Mouse (Mus musculus) stomach, embryonic 16.5 days (tissue): ENCODE measurements around the gene Pidd1. TPM values are rescaled to one million over a fixed set of nuclear protein-coding genes. Genes with fewer than 3 reads are reported as not detected.

Experiments used
- ATAC-seq: fragments of 200-750 bp; cut with Nextera tagmentation; 2 replicates; pipeline ENCODE4 v1.8.0; 2017; ENCODE audit warnings: moderate number of reproducible peaks, moderate TSS enrichment; ENCODE audit not compliant: insufficient read depth, low FRiP score
- H3K27ac ChIP-seq: fragments of 300-500 bp; sonication (generic); 2 replicates; pipeline ENCODE4 v1.5.1; 2014; ENCODE audit warnings: low read length
- H3K27me3 ChIP-seq: fragments of 300-500 bp; sonication (generic); 2 replicates; pipeline ENCODE4 v1.6.1; 2014; ENCODE audit warnings: low read length, control low read depth, mixed read lengths; ENCODE audit not compliant: control insufficient read depth, insufficient read depth
- H3K36me3 ChIP-seq: fragments of 300-500 bp; sonication (generic); 2 replicates; pipeline ENCODE4 v1.6.1; 2014; ENCODE audit warnings: low read length; ENCODE audit not compliant: control insufficient read depth, insufficient read depth
- H3K4me1 ChIP-seq: fragments of 300-500 bp; sonication (generic); 2 replicates; pipeline ENCODE4 v1.6.1; 2014; ENCODE audit warnings: low read length, control low read depth, mixed read lengths; ENCODE audit not compliant: control insufficient read depth, insufficient read depth
- H3K4me2 ChIP-seq: fragments of 300-500 bp; sonication (generic); 2 replicates; pipeline ENCODE4 v1.6.1; 2014; ENCODE audit warnings: low read depth, low read length, mixed read lengths
- H3K4me3 ChIP-seq: fragments of 300-500 bp; sonication (generic); replicated peaks from 2 replicates; pipeline ENCODE4 v1.5.1; 2014; ENCODE audit warnings: mild to moderate bottlenecking, low read length
- H3K9ac ChIP-seq: fragments of 300-500 bp; sonication (generic); 2 replicates; pipeline ENCODE4 v1.6.1; 2014; ENCODE audit warnings: low read length
- H3K9me3 ChIP-seq: fragments of 300-500 bp; sonication (generic); replicated peaks from 2 replicates; pipeline ENCODE4 v1.6.1; 2016; ENCODE audit warnings: low read length, control low read depth; ENCODE audit not compliant: control insufficient read depth
- WGBS: fragments of 180-500 bp; shearing (Covaris S2); extraction: QIAGEN DNeasy Blood & Tissue Kit; methylation state at CpG from one replicate; pipeline ENCODE4 v1.1.7; 2014; 5-methylcytosine and 5-hydroxymethylcytosine counted together
- polyA plus RNA-seq: library from polyadenylated mRNA; unstranded; fragments of >200 nt; fragmentation: Nextera tagmentation; extraction: Ambion mirVana; gene quantifications from 2 replicates; pipeline ENCODE4 v1.2.1, GENCODE M21; 2015

Gene Pidd1
- polyA plus RNA-seq = 7.6 and 8.2 TPM in 2 replicates

DNA sequence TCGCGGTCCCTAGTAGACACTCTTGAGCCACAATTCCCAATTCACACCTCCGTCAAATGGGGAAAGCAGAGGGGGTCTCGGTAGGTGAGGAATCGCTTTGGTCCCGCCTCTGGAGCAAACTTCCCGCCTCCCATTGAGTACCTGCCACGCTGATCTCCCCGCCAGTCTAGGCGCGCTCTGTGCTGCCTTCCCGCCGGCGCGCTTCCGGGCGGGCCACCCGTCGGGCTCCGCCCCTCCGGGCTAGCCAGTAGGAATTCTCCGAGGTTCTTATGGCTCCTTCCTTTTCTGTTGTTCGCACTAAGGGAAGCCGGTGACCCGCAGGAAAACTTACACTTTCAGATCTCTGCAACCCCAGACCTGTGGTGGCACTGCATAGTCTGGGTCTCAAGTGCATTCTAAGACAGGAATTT, at the start of gene Pidd1:
Gene Pidd1 (minus strand): TSS at position 198 of the 410 bp plus-strand sequence.
- Histone ChIP-seq H3K27ac (peak within 1 kb of the TSS; percentile 71), H3K9me3 (no peaks in the 10 kb centered on the region), H3K36me3 (0 out of 2 replicates have a peak, but pooled peaks cover 3% of the 10 kb centered on the region), H3K4me2 (peak within 1 kb of the TSS; percentile 72), H3K27me3 (no peaks in the 10 kb centered on the region), H3K4me3 (peak within 1 kb of the TSS; percentile 51), H3K4me1 (peaks cover 31% of the 10 kb centered on the region), H3K9ac (peak within 1 kb of the TSS; percentile 77)
- peak; percentile 68; the same call in 1 of the 2 replicates for ATAC-seq
- WGBS = under 1% methylated on average over 25 of the region's 25 CpGs

DNA sequence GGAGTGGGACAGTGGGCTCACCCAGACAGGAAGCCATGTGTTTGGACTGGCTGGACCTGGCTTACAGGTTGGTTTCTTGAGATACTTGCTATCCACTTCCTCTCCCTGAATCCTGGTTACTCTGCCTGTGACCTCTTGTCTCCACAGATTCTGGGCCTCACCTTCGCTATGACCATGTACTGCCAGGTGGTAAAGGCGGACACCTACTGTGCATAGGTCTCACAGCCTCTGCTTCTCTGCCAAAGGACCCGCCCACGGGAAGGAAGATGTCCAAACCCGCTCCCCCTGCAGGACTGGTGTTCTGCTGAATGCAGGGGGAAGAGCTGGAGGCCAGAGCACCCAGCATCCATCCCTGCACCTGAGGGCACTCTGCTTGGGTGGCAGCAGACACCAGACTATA, 48.9 kb upstream of the Pidd1 start:
- ATAC-seq = no peak
- 88% methylated on average over 5 of the region's 5 CpGs for WGBS
- Histone ChIP-seq H3K4me2 (no peak overlapping the region), H3K9ac (no peak overlapping the region), H3K27me3 (no peaks in the 10 kb centered on the region), H3K4me3 (no peak overlapping the region), H3K9me3 (no peaks in the 10 kb centered on the region), H3K27ac (no peak overlapping the region), H3K36me3 (0 out of 2 replicates have a peak, but pooled peaks cover 9% of the 10 kb centered on the region), H3K4me1 (no peaks in the 10 kb centered on the region)

DNA sequence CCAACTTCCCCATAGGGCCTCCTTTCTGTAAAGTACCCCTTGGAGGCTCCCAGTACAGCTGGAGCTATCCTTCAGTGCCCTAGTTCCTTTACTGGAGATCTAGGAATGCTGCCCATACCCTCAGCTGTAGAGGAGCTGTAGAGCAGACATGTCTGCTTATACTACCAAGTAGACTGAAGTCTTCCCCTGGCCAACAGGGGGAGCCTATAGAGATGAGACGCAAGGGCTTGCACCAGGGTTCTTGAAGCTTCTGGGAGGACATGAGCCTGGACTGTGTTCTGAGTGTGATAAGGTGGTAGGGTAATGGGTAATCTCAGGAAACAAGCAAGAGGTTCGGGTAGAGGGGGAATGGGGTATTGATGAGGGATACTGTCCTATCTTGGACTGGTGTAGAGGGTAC, 47.3 kb upstream of the Pidd1 start:
- Histone ChIP-seq H3K4me3 (no peak overlapping the region), H3K27me3 (no peaks in the 10 kb centered on the region), H3K4me1 (no peaks in the 10 kb centered on the region), H3K27ac (no peak overlapping the region), H3K36me3 (0 out of 2 replicates have a peak, but pooled peaks cover 9% of the 10 kb centered on the region), H3K4me2 (no peak overlapping the region), H3K9me3 (no peaks in the 10 kb centered on the region), H3K9ac (no peak overlapping the region)
- no peak for ATAC-seq
- 72% methylated on average over 2 of the region's 2 CpGs for WGBS

DNA sequence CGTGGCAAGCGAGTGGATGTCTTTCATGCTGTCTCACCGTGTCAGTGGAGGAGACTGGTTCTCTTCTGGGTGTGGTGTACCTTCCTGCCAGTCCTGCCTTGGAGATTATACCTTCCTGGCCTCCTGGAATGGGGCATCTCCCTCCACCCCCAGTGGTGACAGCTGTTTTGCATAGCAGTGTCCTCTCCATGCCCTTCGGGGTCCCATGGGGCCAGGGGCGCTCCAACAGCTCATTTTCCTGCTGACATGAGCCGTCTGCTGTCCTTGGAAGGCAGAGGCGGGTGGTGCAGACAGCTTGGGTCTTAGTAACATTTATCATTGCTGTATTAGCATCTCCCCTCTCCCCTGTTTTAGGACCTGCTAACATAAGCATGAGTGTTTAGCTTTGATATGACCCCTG, 43.3 kb upstream of the Pidd1 start:
- Histone ChIP-seq H3K4me2 (no peak overlapping the region), H3K9me3 (no peaks in the 10 kb centered on the region), H3K27ac (no peak overlapping the region), H3K36me3 (0 out of 2 replicates have a peak, but pooled peaks cover 3% of the 10 kb centered on the region), H3K27me3 (0 out of 2 replicates have a peak, but pooled peaks cover 3% of the 10 kb centered on the region), H3K4me1 (peaks cover 12% of the 10 kb centered on the region), H3K9ac (no peak overlapping the region), H3K4me3 (no peak overlapping the region)
- WGBS = 73% methylated on average over 7 of the region's 7 CpGs
- no peak for ATAC-seq

DNA sequence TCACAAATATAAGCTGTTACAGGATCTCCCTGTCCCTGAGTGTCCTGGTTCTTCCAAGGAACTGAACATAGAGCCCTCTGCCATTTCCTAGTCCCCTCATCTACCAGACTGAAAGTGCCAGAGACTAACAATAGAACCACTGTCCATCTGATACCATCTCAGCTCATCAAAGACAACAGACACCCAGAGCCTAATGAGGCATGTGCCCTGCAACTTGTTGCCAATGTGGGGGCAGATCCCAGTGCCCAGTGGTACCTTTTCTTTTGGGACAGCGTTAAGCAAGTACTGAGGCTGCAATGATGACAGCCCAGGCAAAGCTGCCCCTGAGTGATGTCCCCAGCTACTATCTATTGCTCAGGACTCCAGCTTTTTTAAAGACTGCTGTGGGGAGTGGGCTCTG, 42.4 kb upstream of the Pidd1 start:
- peaks cover 19% of the 10 kb centered on the region for H3K4me1 ChIP-seq
- H3K4me2 ChIP-seq = no peak overlapping the region
- 97% methylated on average over 1 of the region's 1 CpGs for WGBS
- ATAC-seq = no peak
- no peak overlapping the region for H3K4me3 ChIP-seq
- no peaks in the 10 kb centered on the region for H3K9me3 ChIP-seq
- 0 out of 2 replicates have a peak, but pooled peaks cover 3% of the 10 kb centered on the region for H3K36me3 ChIP-seq
- 0 out of 2 replicates have a peak, but pooled peaks cover 8% of the 10 kb centered on the region for H3K27me3 ChIP-seq
- no peak overlapping the region for H3K9ac ChIP-seq
- H3K27ac ChIP-seq = no peak overlapping the region

DNA sequence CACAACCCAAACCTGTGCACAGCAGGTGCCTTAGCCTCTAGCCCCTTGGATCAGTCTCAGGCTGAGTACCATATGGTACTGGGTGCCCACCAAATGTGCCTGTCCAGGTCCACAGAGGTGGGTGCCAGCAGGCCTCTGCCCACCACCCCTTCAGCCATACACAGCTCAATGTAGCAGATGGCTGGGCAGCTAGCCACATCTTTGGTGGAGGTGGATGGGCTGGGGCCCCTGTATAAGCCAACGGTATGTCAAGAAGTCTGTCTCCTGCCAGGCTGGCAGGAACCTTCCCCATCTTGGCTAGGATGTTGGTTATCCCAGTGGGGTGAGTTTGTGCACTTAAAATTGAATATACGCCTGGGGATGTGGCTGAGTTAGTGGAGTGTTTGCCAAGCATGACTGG, 41.8 kb upstream of the Pidd1 start:
- ATAC-seq = no peak
- peaks cover 24% of the 10 kb centered on the region for H3K4me1 ChIP-seq
- 78% methylated on average over 2 of the region's 2 CpGs for WGBS

DNA sequence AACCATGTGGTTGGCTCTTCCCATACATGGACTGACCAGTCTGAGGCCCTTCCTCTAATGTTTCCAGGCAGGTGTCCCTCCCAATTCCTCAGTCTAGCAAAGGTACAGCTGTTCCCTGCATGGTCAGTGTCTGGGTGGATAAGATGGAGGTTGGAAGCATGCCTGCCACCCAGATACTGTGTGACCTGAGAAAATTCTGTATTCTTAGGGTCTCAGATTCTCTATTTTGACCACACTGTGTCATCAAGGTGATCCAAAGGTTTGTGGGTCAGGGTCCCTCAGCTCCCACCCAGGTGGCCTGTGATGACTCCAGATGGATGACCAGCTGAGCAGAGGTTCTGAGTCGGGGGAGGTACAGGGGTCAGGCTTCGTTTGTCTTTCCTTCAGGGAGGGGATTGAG, 41.4 kb upstream of the Pidd1 start:
- Histone ChIP-seq H3K36me3 (0 out of 2 replicates have a peak, but pooled peaks cover 2% of the 10 kb centered on the region), H3K4me3 (no peak overlapping the region), H3K4me2 (no peak overlapping the region), H3K9ac (no peak overlapping the region), H3K9me3 (no peaks in the 10 kb centered on the region), H3K27me3 (0 out of 2 replicates have a peak, but pooled peaks cover 8% of the 10 kb centered on the region), H3K4me1 (peaks cover 24% of the 10 kb centered on the region), H3K27ac (no peak overlapping the region)
- 66% methylated on average over 2 of the region's 2 CpGs for WGBS
- no peak for ATAC-seq

More for the DNA sequence above, 41.8 kb upstream of the Pidd1 start:
- Histone ChIP-seq H3K9me3 (no peaks in the 10 kb centered on the region), H3K4me2 (no peak overlapping the region), H3K27ac (no peak overlapping the region), H3K4me3 (no peak overlapping the region), H3K36me3 (0 out of 2 replicates have a peak, but pooled peaks cover 3% of the 10 kb centered on the region), H3K27me3 (0 out of 2 replicates have a peak, but pooled peaks cover 8% of the 10 kb centered on the region), H3K9ac (no peak overlapping the region)

DNA sequence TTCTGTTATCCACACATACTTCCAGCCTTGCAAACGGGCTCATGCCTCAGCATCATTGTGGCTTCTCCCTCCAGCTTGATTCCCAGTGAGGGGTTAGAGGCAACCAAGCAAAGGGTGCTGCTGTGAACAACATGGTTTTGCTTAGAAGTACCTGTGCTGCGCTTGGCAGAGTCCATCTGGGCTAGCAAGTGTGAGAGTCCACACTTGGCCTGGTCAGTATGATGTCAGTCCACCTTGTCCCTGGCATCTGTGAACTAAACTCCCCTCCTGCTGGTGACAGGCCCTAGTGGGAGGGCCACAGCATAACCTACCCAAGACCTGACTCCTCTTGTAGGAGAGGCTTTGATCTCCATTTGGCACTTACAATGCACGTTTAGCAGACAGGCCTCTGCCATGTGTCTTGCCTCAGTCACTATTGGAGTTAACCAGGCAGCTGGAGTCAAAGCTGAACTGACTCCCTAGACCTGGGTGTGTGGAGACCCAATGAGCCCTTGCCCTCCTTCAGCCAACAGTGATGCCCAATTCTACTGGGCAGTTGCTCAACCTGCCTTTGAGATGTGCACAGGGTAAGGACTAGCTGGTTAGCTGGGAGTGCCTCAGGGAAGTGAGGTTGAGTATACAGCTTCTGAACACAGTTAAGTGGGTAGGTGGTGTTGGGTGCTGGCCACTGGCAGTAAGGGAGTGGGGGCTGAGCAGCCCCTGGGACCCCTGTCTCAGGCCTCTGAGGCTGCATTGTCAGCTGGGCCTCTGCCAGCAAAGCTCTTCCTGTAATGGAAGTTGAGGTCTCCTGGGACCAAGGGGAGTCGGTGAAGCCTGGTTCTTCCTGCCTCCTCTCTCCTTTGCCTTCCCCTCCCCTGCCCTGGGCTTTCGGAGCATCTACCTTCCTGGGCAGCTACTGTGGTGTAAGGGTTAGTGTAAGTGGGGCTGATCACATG, 40.6 kb upstream of the Pidd1 start:
- Histone ChIP-seq H3K4me1 (peaks cover 24% of the 10 kb centered on the region), H3K27me3 (0 out of 2 replicates have a peak, but pooled peaks cover 8% of the 10 kb centered on the region), H3K27ac (no peak overlapping the region), H3K9ac (no peak overlapping the region), H3K9me3 (no peaks in the 10 kb centered on the region), H3K4me3 (no peak overlapping the region), H3K4me2 (no peak overlapping the region), H3K36me3 (no peaks in the 10 kb centered on the region)
- ATAC-seq = no peak
- WGBS = 67% methylated on average over 5 of the region's 5 CpGs

DNA sequence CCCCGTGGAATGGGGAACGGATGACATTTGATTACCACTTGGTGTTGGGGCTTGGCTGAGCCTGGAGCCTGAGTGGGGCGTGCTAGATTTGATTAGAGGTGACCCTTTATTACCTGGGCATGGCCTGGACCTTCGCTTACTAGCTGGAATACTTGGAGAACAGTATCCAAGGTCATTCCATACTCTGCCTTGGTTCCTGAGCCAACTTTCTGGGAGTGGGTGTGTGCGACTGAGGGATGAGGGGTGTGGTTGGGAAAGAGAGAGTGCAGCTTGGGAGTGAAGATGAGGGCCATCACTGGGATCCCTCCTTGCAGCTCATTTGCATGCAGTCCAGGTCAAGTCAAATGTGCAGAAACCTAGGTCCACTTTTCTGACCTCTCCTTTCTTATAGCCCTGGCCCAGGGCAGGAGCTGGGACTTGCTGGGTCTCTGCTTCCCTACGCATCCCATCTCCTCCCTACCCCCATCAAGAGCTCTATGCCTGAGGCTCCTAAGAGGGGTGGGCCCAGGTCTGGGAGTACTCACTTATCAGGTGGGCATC, 39.4 kb upstream of the Pidd1 start:
- 78% methylated on average over 6 of the region's 6 CpGs for WGBS
- no peak overlapping the region for H3K27ac ChIP-seq
- H3K27me3 ChIP-seq = 0 out of 2 replicates have a peak, but pooled peaks cover 8% of the 10 kb centered on the region
- no peak overlapping the region for H3K4me3 ChIP-seq
- H3K36me3 ChIP-seq = no peaks in the 10 kb centered on the region
- no peak overlapping the region for H3K4me2 ChIP-seq
- H3K9me3 ChIP-seq = no peaks in the 10 kb centered on the region
- H3K9ac ChIP-seq = no peak overlapping the region
- ATAC-seq = no peak
- H3K4me1 ChIP-seq = peaks cover 27% of the 10 kb centered on the region
